ENCODE assay signal across 9 mouse cellular contexts in genomic region chr17:36958884-36959283, GRCm38 (mm10). TPM values are rescaled to one million over a fixed set of nuclear protein-coding genes. Genes with fewer than 3 reads are reported as not detected.
DNase-seq lines count a peak whose midpoint lies in the region; ATAC-seq and TF ChIP-seq lines count a peak whose summit lies in the region.
"Had no signal": no experiment of that assay in that cellular context is flagged by ENCODE, and none has a peak within 500 bp of the region (broad histone marks: within the 10 kb centered on the region; RNA-seq: fewer than 3 reads in every experiment).

No protein-coding gene starts in this region.

- H3K27me3 ChIP-seq in thymus, adult 2 months (ENCODE audit: control insufficient read depth, insufficient read depth, low read length), result no peaks in the 10 kb centered on the region
- no peaks in the 10 kb centered on the region for H3K27me3 ChIP-seq in limb, embryonic 13.5 days

- intact Hi-C loops in left cerebral cortex, postnatal 10 days (cut with DNase I), result loop anchor here (5.0 kb wide), 1 partner anchor 43 kb away; the partner anchor contains the start of gene Zfp57

- DNase-seq in cerebellum, adult 9-10 months, result peak; percentile 38
- no peak for DNase-seq in cerebellum, adult 11-12 months
- no peak for DNase-seq in thymus, adult 2 months
- DNase-seq in thymus, postnatal 25 days, result no peak
- no peak for DNase-seq in right cerebral cortex, adult 2 months (ENCODE audit: low spot score in 2 of 2)
- no peak for DNase-seq in left cerebral cortex, postnatal 10 days (ENCODE audit: extremely low spot score in 1 of 2, low spot score in 2 of 2)

- 28% methylated on average over 12 of the region's 12 CpGs for WGBS in thymus, adult 2 months
- 13% methylated on average over 12 of the region's 12 CpGs for WGBS in limb, embryonic 13.5 days
- 6% methylated on average over 12 of the region's 12 CpGs for WGBS in olfactory bulb, adult 2 months

- H3K4me2 ChIP-seq in limb, embryonic 13.5 days (replicated peaks), result peak overlapping the region; percentile 83

- ATAC-seq in limb, embryonic 13.5 days (ENCODE audit: low FRiP score, low read depth), result no peak

- no peaks in the 10 kb centered on the region for H3K36me3 ChIP-seq in thymus, adult 2 months (ENCODE audit: control insufficient read depth, insufficient read depth, low read length)
- peaks cover 22% of the 10 kb centered on the region for H3K36me3 ChIP-seq in limb, embryonic 13.5 days

- no peaks in the 10 kb centered on the region for H3K9me3 ChIP-seq in limb, embryonic 13.5 days

- peak overlapping the region; percentile 83 for H3K9ac ChIP-seq in limb, embryonic 13.5 days

- peaks cover 7% of the 10 kb centered on the region for H3K4me1 ChIP-seq in thymus, adult 2 months (replicated peaks; ENCODE audit: control insufficient read depth, insufficient read depth, low read length)
- H3K4me1 ChIP-seq in limb, embryonic 13.5 days, result peaks cover 15% of the 10 kb centered on the region
- peaks cover 4% of the 10 kb centered on the region; the same call in 1 of the 2 replicates for H3K4me1 ChIP-seq in olfactory bulb, adult 2 months (ENCODE audit: control insufficient read depth, insufficient read depth, low read length)

- peak overlapping the region; percentile 72 for H3K4me3 ChIP-seq in thymus, adult 2 months (ENCODE audit: control insufficient read depth, insufficient read depth, low read length)
- peak overlapping the region; percentile 76 for H3K4me3 ChIP-seq in limb, embryonic 13.5 days
- H3K4me3 ChIP-seq in olfactory bulb, adult 2 months (ENCODE audit: insufficient read depth, low read depth, low read length), result peak overlapping the region; percentile 88

- no peak overlapping the region for H3K27ac ChIP-seq in thymus, adult 2 months (ENCODE audit: control insufficient read depth, insufficient read depth, low read length)
- H3K27ac ChIP-seq in limb, embryonic 13.5 days, result peak overlapping the region; percentile 67; the same call in 1 of the 2 replicates
- 0 out of 2 replicates have a peak overlapping the region, but pooled peaks have one; percentile 37 for H3K27ac ChIP-seq in olfactory bulb, adult 2 months (ENCODE audit: insufficient read depth, low read depth, low read length)

- TF ChIP-seq CTCF in thymus, adult 2 months (IDR thresholded peaks at IDR 0.05; ENCODE audit: borderline replicate concordance, control insufficient read depth, extremely low read depth, insufficient read depth, low read length, poor library complexity), result no peak
- TF ChIP-seq CTCF in olfactory bulb, adult 2 months (IDR thresholded peaks at IDR 0.05; ENCODE audit: insufficient read depth, low read depth, low read length), result no peak

- TF ChIP-seq POLR2A in thymus, adult 2 months (IDR thresholded peaks at IDR 0.05; ENCODE audit: control insufficient read depth, extremely low read depth, insufficient read depth, low read length, poor library complexity), result no peak
- no peak for TF ChIP-seq POLR2A in olfactory bulb, adult 2 months (IDR thresholded peaks at IDR 0.05; ENCODE audit: insufficient read depth, low read depth, low read length)

RNA-seq across cellular contexts. Expression of gene Znrd1as, which starts 0.5 kb away (rescaled TPM):
- 0.85 and 1.0 TPM in 2 replicates for polyA plus RNA-seq in thymus, adult 2 months (2012; rRNA removed)
- polyA plus RNA-seq in limb, embryonic 13.5 days (2015; fragmentation: Nextera tagmentation; extraction: Ambion mirVana), result 5.7 and 5.8 TPM in 2 replicates
- not detected in 2 replicates for polyA plus RNA-seq in olfactory bulb, adult 2 months (2012; ENCODE audit: insufficient read depth, insufficient read length, low replicate concordance, missing spikeins)
- 1 to 10 TPM; 2.8 to 3.5 TPM for total RNA-seq in left cerebral cortex, postnatal 10 days (2021)

RNA-seq across cellular contexts. Expression of gene Znrd1, which starts 0.5 kb away (rescaled TPM):
- 54.1 and 58.7 TPM in 2 replicates for polyA plus RNA-seq in thymus, adult 2 months (2012; rRNA removed)
- polyA plus RNA-seq in limb, embryonic 13.5 days (2015; fragmentation: Nextera tagmentation; extraction: Ambion mirVana), result 111 and 117 TPM in 2 replicates
- not detected in 2 replicates for polyA plus RNA-seq in olfactory bulb, adult 2 months (2012; ENCODE audit: insufficient read depth, insufficient read length, low replicate concordance, missing spikeins)
- total RNA-seq in left cerebral cortex, postnatal 10 days (2021), result 10 to 100 TPM; 25.3 to 27.8 TPM

RNA-seq across cellular contexts. Expression of gene Ppp1r11, which starts 7.3 kb away (rescaled TPM):
- 61.5 and 82.3 TPM in 2 replicates for polyA plus RNA-seq in thymus, adult 2 months (2012; rRNA removed)
- 115 and 118 TPM in 2 replicates for polyA plus RNA-seq in limb, embryonic 13.5 days (2015; fragmentation: Nextera tagmentation; extraction: Ambion mirVana)
- polyA plus RNA-seq in olfactory bulb, adult 2 months (2012; ENCODE audit: insufficient read depth, insufficient read length, low replicate concordance, missing spikeins), result not detected in 2 replicates
- total RNA-seq in left cerebral cortex, postnatal 10 days (2021), result 10 to 100 TPM; 89.7 to 90.6 TPM

RNA-seq across cellular contexts. Expression of gene Rnf39, which starts 16.2 kb away (rescaled TPM):
- polyA plus RNA-seq in thymus, adult 2 months (2012; rRNA removed), result 3.8 and 4.2 TPM in 2 replicates
- 1.4 and 1.5 TPM in 2 replicates for polyA plus RNA-seq in limb, embryonic 13.5 days (2015; fragmentation: Nextera tagmentation; extraction: Ambion mirVana)
- polyA plus RNA-seq in olfactory bulb, adult 2 months (2012; ENCODE audit: insufficient read depth, insufficient read length, low replicate concordance, missing spikeins), result not detected in 2 replicates
- total RNA-seq in left cerebral cortex, postnatal 10 days (2021), result 1 to 10 TPM; 1.3 to 2.6 TPM

RNA-seq across cellular contexts. Expression of gene 2410137M14Rik, which starts 22.2 kb away (rescaled TPM):
- polyA plus RNA-seq in thymus, adult 2 months (2012; rRNA removed), result not detected in 2 replicates
- polyA plus RNA-seq in limb, embryonic 13.5 days (2015; fragmentation: Nextera tagmentation; extraction: Ambion mirVana), result not detected in 2 replicates
- polyA plus RNA-seq in olfactory bulb, adult 2 months (2012; ENCODE audit: insufficient read depth, insufficient read length, low replicate concordance, missing spikeins), result not detected in 2 replicates
- under 1 TPM in 1 of 2 experiments, not detected in 1; 0.87 TPM for total RNA-seq in left cerebral cortex, postnatal 10 days (2021)
- polyA plus RNA-seq: large intestine, adult 2 months had no signal

Comparison
In these comparisons a context has a peak if more than half of its experiments do, and no peak if none do; other contexts are left out.
1. RNA of gene Znrd1, which starts 0.5 kb away (polyA plus RNA-seq): 111 to 117 TPM in limb, embryonic 13.5 days and 54.1 to 58.7 TPM in thymus, adult 2 months; not detected in olfactory bulb, adult 2 months; every median in the first group is over 10 times any median in the second.
2. RNA of gene Ppp1r11, which starts 7.3 kb away (polyA plus RNA-seq): 115 to 118 TPM in limb, embryonic 13.5 days and 61.5 to 82.3 TPM in thymus, adult 2 months; not detected in olfactory bulb, adult 2 months; every median in the first group is over 10 times any median in the second.
3. Peak in every context shown above with its lines, with median percentiles within 50 percentile points of each other: H3K4me3 ChIP-seq.